Mouse (Mus musculus): ENCODE data around the gene Zfp827. TPM values are rescaled to one million over a fixed set of nuclear protein-coding genes. Genes with fewer than 3 reads are reported as not detected.

The Zfp827 gene
- polyA plus RNA-seq, 1 experiment from 2014 or later, result 4.3 TPM

GRCm38 (mm10) chr8:79027319-79027718 lies 918 bp upstream of the Zfp827 start:
- no peaks in the 10 kb centered on the region for H3K4me1 ChIP-seq (replicated peaks; ENCODE audit: control insufficient read depth, insufficient read depth, low read length)
- H3K27me3 ChIP-seq (replicated peaks; ENCODE audit: control insufficient read depth, insufficient read depth, low read length), result no peaks in the 10 kb centered on the region
- no peak for TF ChIP-seq CTCF (IDR thresholded peaks at IDR 0.05; ENCODE audit: low read depth)
- no peak overlapping the region for H3K9ac ChIP-seq (ENCODE audit: low read depth, low read length)
- H3K4me2 ChIP-seq (replicated peaks; ENCODE audit: low read depth), result peak overlapping the region; percentile 91
- no peaks in the 10 kb centered on the region for H3K9me3 ChIP-seq (ENCODE audit: control insufficient read depth)
- peak overlapping the region; percentile 85 for H3K4me3 ChIP-seq (ENCODE audit: low read depth, low read length)
- no peaks in the 10 kb centered on the region for H3K36me3 ChIP-seq (ENCODE audit: control insufficient read depth, insufficient read depth)
- no peak overlapping the region for H3K27ac ChIP-seq (ENCODE audit: low read depth, low read length)
- WGBS, result 34% methylated on average over 3 of the region's 3 CpGs
- no peak for ATAC-seq

- ATAC-seq, result peak; percentile 39
- Histone ChIP-seq H3K9ac (ENCODE audit: low read depth, low read length) (peak overlapping the region; percentile 98), H3K4me1 (replicated peaks; ENCODE audit: control insufficient read depth, insufficient read depth, low read length) (no peaks in the 10 kb centered on the region), H3K9me3 (ENCODE audit: control insufficient read depth) (no peaks in the 10 kb centered on the region), H3K4me2 (replicated peaks; ENCODE audit: low read depth) (peak overlapping the region; percentile 91), H3K27me3 (replicated peaks; ENCODE audit: control insufficient read depth, insufficient read depth, low read length) (no peaks in the 10 kb centered on the region), H3K4me3 (ENCODE audit: low read depth, low read length) (peak overlapping the region; percentile 85), H3K27ac (ENCODE audit: low read depth, low read length) (peak overlapping the region; percentile 100), H3K36me3 (ENCODE audit: control insufficient read depth, insufficient read depth) (no peaks in the 10 kb centered on the region)
- under 1% methylated on average over 53 of the region's 56 CpGs for WGBS
- TF ChIP-seq CTCF (IDR thresholded peaks at IDR 0.05; ENCODE audit: low read depth), result no peak
Observed at GRCm38 (mm10) chr8:79028541-79029395, 531 bp downstream of the Zfp827 start.

GRCm38 (mm10) chr8:79029396-79030325 lies 1.4 kb downstream of the Zfp827 start:
- peak overlapping the region; percentile 85 for H3K4me3 ChIP-seq (ENCODE audit: low read depth, low read length)
- H3K36me3 ChIP-seq (ENCODE audit: control insufficient read depth, insufficient read depth), result no peaks in the 10 kb centered on the region
- H3K27me3 ChIP-seq (replicated peaks; ENCODE audit: control insufficient read depth, insufficient read depth, low read length), result no peaks in the 10 kb centered on the region
- peak overlapping the region; percentile 100 for H3K27ac ChIP-seq (ENCODE audit: low read depth, low read length)
- no peaks in the 10 kb centered on the region for H3K9me3 ChIP-seq (ENCODE audit: control insufficient read depth)
- WGBS, result under 1% methylated on average over 70 of the region's 99 CpGs
- H3K4me1 ChIP-seq (replicated peaks; ENCODE audit: control insufficient read depth, insufficient read depth, low read length), result no peaks in the 10 kb centered on the region
- peak overlapping the region; percentile 91 for H3K4me2 ChIP-seq (replicated peaks; ENCODE audit: low read depth)
- ATAC-seq, result peak; percentile 72
- H3K9ac ChIP-seq (ENCODE audit: low read depth, low read length), result peak overlapping the region; percentile 98
- TF ChIP-seq CTCF (IDR thresholded peaks at IDR 0.05; ENCODE audit: low read depth), result no peak

GRCm38 (mm10) chr8:79030326-79031265 lies 2.4 kb downstream of the Zfp827 start:
- TF ChIP-seq CTCF (IDR thresholded peaks at IDR 0.05; ENCODE audit: low read depth), result peak; percentile 33; the same call in 1 of the 2 replicates
- ATAC-seq, result peak; percentile 19
- no peaks in the 10 kb centered on the region for H3K27me3 ChIP-seq (replicated peaks; ENCODE audit: control insufficient read depth, insufficient read depth, low read length)

GRCm38 (mm10) chr8:79037532-79037931 lies 9.3 kb downstream of the Zfp827 start:
- Histone ChIP-seq H3K9ac (ENCODE audit: low read depth, low read length) (no peak overlapping the region), H3K4me1 (replicated peaks; ENCODE audit: control insufficient read depth, insufficient read depth, low read length) (peaks cover 7% of the 10 kb centered on the region; the same call in 1 of the 2 replicates), H3K4me3 (ENCODE audit: low read depth, low read length) (no peak overlapping the region), H3K9me3 (ENCODE audit: control insufficient read depth) (no peaks in the 10 kb centered on the region), H3K27ac (ENCODE audit: low read depth, low read length) (0 out of 2 replicates have a peak overlapping the region, but pooled peaks have one; percentile 35), H3K4me2 (replicated peaks; ENCODE audit: low read depth) (no peak overlapping the region), H3K27me3 (replicated peaks; ENCODE audit: control insufficient read depth, insufficient read depth, low read length) (no peaks in the 10 kb centered on the region), H3K36me3 (ENCODE audit: control insufficient read depth, insufficient read depth) (0 out of 2 replicates have a peak, but pooled peaks cover 2% of the 10 kb centered on the region)
- WGBS, result 48% methylated on average over 7 of the region's 7 CpGs
- TF ChIP-seq CTCF (IDR thresholded peaks at IDR 0.05; ENCODE audit: low read depth), result no peak
- 0 out of 2 replicates have a peak, but pooled peaks have one; percentile 50 for ATAC-seq

More at GRCm38 (mm10) chr8:79030326-79031265, 2.4 kb downstream of the Zfp827 start:
- Histone ChIP-seq H3K27ac (ENCODE audit: low read depth, low read length) (peak overlapping the region; percentile 100), H3K9me3 (ENCODE audit: control insufficient read depth) (no peaks in the 10 kb centered on the region), H3K4me2 (replicated peaks; ENCODE audit: low read depth) (peak overlapping the region; percentile 91), H3K36me3 (ENCODE audit: control insufficient read depth, insufficient read depth) (no peaks in the 10 kb centered on the region), H3K4me1 (replicated peaks; ENCODE audit: control insufficient read depth, insufficient read depth, low read length) (no peaks in the 10 kb centered on the region), H3K4me3 (ENCODE audit: low read depth, low read length) (peak overlapping the region; percentile 85), H3K9ac (ENCODE audit: low read depth, low read length) (peak overlapping the region; percentile 98)
- 1% methylated on average over 55 of the region's 62 CpGs for WGBS
